Mouse (Mus musculus): ENCODE measurements around the gene Ms4a2. TPM values are rescaled to one million over a fixed set of nuclear protein-coding genes. Genes with fewer than 3 reads are reported as not detected.

Ms4a2 gene
- 18.2 and 21.8 TPM in 2 replicates for total RNA-seq (2015)
- 17.5 and 20.2 TPM in 2 replicates for total RNA-seq (2017)

GRCm38 (mm10) chr19:11623551-11623950 lies at the start of gene Ms4a2:
Gene Ms4a2 (minus strand): TSS chr19:11623719.
- no peak for ATAC-seq (replicated peaks; ENCODE audit: poor library complexity)

- ATAC-seq (replicated peaks; ENCODE audit: poor library complexity) = no peak
Observed at GRCm38 (mm10) chr19:11661562-11661961, 38.0 kb upstream of the Ms4a2 start.

GRCm38 (mm10) chr19:11660459-11660858 lies 36.9 kb upstream of the Ms4a2 start, which contains the start of gene Oosp2:
Gene Oosp2 (minus strand): TSS chr19:11660559.
- ATAC-seq (replicated peaks; ENCODE audit: poor library complexity) = no peak

GRCm38 (mm10) chr19:11659142-11659541 lies 35.6 kb upstream of the Ms4a2 start:
- ATAC-seq (replicated peaks; ENCODE audit: poor library complexity) = peak; percentile 100

- ATAC-seq (replicated peaks; ENCODE audit: poor library complexity) = no peak
Observed at GRCm38 (mm10) chr19:11649564-11649963, 26.0 kb upstream of the Ms4a2 start.

- ATAC-seq (replicated peaks; ENCODE audit: poor library complexity) = peak; percentile 71
Observed at GRCm38 (mm10) chr19:11646166-11646565, 22.6 kb upstream of the Ms4a2 start.

- peak; percentile 92 for ATAC-seq (replicated peaks; ENCODE audit: poor library complexity)
Observed at GRCm38 (mm10) chr19:11640732-11641131, 17.2 kb upstream of the Ms4a2 start, which contains the start of gene Ms4a3. Gene Ms4a3 (minus strand): TSS chr19:11640851.

GRCm38 (mm10) chr19:11639038-11639437 lies 15.5 kb upstream of the Ms4a2 start:
- ATAC-seq (replicated peaks; ENCODE audit: poor library complexity) = no peak

- ATAC-seq (replicated peaks; ENCODE audit: poor library complexity) = peak; percentile 47
Observed at GRCm38 (mm10) chr19:11635572-11635971, 12.1 kb upstream of the Ms4a2 start.

- ATAC-seq (replicated peaks; ENCODE audit: poor library complexity) = peak; percentile 65
Observed at GRCm38 (mm10) chr19:11634330-11634729, 10.8 kb upstream of the Ms4a2 start.

- ATAC-seq (replicated peaks; ENCODE audit: poor library complexity) = no peak
Observed at GRCm38 (mm10) chr19:11633732-11634131, 10.2 kb upstream of the Ms4a2 start.

GRCm38 (mm10) chr19:11625231-11625630 lies 1.7 kb upstream of the Ms4a2 start:
- ATAC-seq (replicated peaks; ENCODE audit: poor library complexity) = peak; percentile 92

- no peak for ATAC-seq (replicated peaks; ENCODE audit: poor library complexity)
Observed at GRCm38 (mm10) chr19:11624800-11625199, 1.3 kb upstream of the Ms4a2 start.

- peak; percentile 75 for ATAC-seq (replicated peaks; ENCODE audit: poor library complexity)
Observed at GRCm38 (mm10) chr19:11617983-11618382, 5.5 kb downstream of the Ms4a2 start.

- no peak for ATAC-seq (replicated peaks; ENCODE audit: poor library complexity)
Observed at GRCm38 (mm10) chr19:11614805-11615204, 8.7 kb downstream of the Ms4a2 start.

GRCm38 (mm10) chr19:11613776-11614443 lies 9.6 kb downstream of the Ms4a2 start:
- ATAC-seq (replicated peaks; ENCODE audit: poor library complexity) = peak; percentile 15; the same call in 1 of the 2 replicates

- peak; percentile 28 for ATAC-seq (replicated peaks; ENCODE audit: poor library complexity)
Observed at GRCm38 (mm10) chr19:11613084-11613483, 10.4 kb downstream of the Ms4a2 start.

- ATAC-seq (replicated peaks; ENCODE audit: poor library complexity) = no peak
Observed at GRCm38 (mm10) chr19:11612293-11612692, 11.2 kb downstream of the Ms4a2 start.

GRCm38 (mm10) chr19:11611541-11611945 lies 12.0 kb downstream of the Ms4a2 start:
- ATAC-seq (replicated peaks; ENCODE audit: poor library complexity) = peak; percentile 82

GRCm38 (mm10) chr19:11608172-11608571 lies 15.3 kb downstream of the Ms4a2 start:
- peak; percentile 62 for ATAC-seq (replicated peaks; ENCODE audit: poor library complexity)

GRCm38 (mm10) chr19:11604603-11605002 lies 18.9 kb downstream of the Ms4a2 start, which contains the start of gene Ms4a6d:
Gene Ms4a6d (minus strand): TSS chr19:11604849.
- ATAC-seq (replicated peaks; ENCODE audit: poor library complexity) = peak; percentile 38

- peak; percentile 89 for ATAC-seq (replicated peaks; ENCODE audit: poor library complexity)
Observed at GRCm38 (mm10) chr19:11602026-11602425, 21.5 kb downstream of the Ms4a2 start.

GRCm38 (mm10) chr19:11601349-11601748 lies 22.2 kb downstream of the Ms4a2 start:
- no peak for ATAC-seq (replicated peaks; ENCODE audit: poor library complexity)
